Mouse (Mus musculus) midbrain, embryonic 13.5 days (tissue): ENCODE data around the gene Shc3. TPM values are rescaled to one million over a fixed set of nuclear protein-coding genes. Genes with fewer than 3 reads are reported as not detected.
A peak's percentile ranks its signal among the peaks of the same experiment; 100 is the strongest.

Experiments
- ATAC-seq: fragments of 200-750 bp; cut with Nextera tagmentation; 2 replicates; pipeline ENCODE4 v1.8.0; 2017; ENCODE audit warnings: mild to moderate bottlenecking, moderate TSS enrichment, moderate library complexity
- H3K27ac ChIP-seq: fragments of 300-500 bp; sonication (generic); 2 replicates; pipeline ENCODE4 v1.5.1; 2015; ENCODE audit warnings: inconsistent platforms, mild to moderate bottlenecking, moderate library complexity
- H3K27me3 ChIP-seq: fragments of 300-500 bp; sonication (generic); 2 replicates; pipeline ENCODE4 v1.6.1; 2015; ENCODE audit warnings: mild to moderate bottlenecking, inconsistent platforms
- H3K36me3 ChIP-seq: fragments of 300-500 bp; sonication (generic); 2 replicates; pipeline ENCODE4 v1.6.1; 2015; ENCODE audit warnings: mild to moderate bottlenecking, inconsistent platforms
- H3K4me1 ChIP-seq: fragments of 300-500 bp; sonication (generic); replicated peaks from 2 replicates; pipeline ENCODE4 v1.6.1; 2015; ENCODE audit warnings: inconsistent platforms
- H3K4me2 ChIP-seq: fragments of 300-500 bp; sonication (generic); replicated peaks from 2 replicates; pipeline ENCODE4 v1.6.1; 2015; ENCODE audit warnings: moderate library complexity, mild to moderate bottlenecking, inconsistent platforms
- H3K4me3 ChIP-seq: fragments of 300-500 bp; sonication (generic); replicated peaks from 2 replicates; pipeline ENCODE4 v1.5.1; 2015; ENCODE audit warnings: mild to moderate bottlenecking, inconsistent platforms
- H3K9ac ChIP-seq: fragments of 300-500 bp; sonication (generic); replicated peaks from 2 replicates; pipeline ENCODE4 v1.6.1; 2015; ENCODE audit warnings: mild to moderate bottlenecking, inconsistent platforms
- H3K9me3 ChIP-seq: fragments of 300-500 bp; sonication (generic); 2 replicates; pipeline ENCODE4 v1.6.1; 2016; ENCODE audit warnings: mild to moderate bottlenecking, inconsistent platforms
- WGBS: fragments of 180-500 bp; shearing (Covaris S2); methylation state at CpG from one replicate; pipeline ENCODE4 v1.1.7; 2015; 5-methylcytosine and 5-hydroxymethylcytosine counted together
- polyA plus RNA-seq: library from polyadenylated mRNA; unstranded; fragments of >200 nt; fragmentation: Nextera tagmentation; extraction: Ambion mirVana; gene quantifications from 2 replicates; pipeline ENCODE4 v1.2.1, GENCODE M21; 2015

Shc3 gene
- 3.2 and 4.1 TPM in 2 replicates for polyA plus RNA-seq

DNA sequence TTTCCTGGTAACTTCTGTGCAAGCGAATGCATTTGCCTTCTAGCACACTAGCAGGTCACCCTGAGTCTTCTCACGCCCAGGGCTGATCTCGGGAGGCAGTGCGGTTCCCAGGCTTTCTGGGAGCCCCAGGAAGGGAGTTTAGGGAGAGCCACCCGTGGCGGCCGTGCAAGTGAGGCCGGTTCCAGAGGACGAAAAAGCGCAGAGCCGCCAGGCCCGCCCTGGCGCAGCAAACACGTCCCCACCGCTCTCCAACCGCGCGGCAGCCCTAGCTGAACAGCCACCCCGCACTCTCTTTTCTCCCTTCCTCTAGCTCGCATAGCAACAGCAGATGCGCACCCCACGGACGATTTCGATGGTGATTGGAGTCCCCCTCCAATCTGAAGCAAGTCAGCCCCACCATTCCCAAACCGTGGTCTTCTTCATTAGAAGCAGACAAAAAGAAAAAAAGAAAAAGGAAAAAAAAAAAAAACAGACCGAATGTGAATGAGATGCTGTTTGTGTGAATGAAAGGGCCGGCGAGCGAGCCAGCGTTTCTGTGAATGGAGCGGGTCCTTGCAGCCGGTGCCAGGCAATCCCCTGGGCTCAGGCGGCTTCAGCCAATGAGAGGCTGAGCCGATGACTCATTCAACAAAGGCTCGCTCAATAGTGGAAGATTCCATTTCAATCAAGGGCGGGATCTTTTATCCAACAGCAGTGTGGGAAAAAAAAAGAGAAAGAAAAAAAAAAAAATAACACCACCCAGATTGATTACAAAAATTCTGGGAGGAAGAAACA lies at the start of gene Shc3:
Gene Shc3 (minus strand): TSS at position 509 of the 774 bp plus-strand sequence.
- Histone ChIP-seq H3K9ac (peak within 1 kb of the TSS; percentile 63), H3K9me3 (no peaks in the 10 kb centered on the region), H3K4me3 (peak within 1 kb of the TSS; percentile 59), H3K4me2 (peak within 1 kb of the TSS; percentile 94), H3K36me3 (no peaks in the 10 kb centered on the region), H3K27me3 (peaks cover 40% of the 10 kb centered on the region), H3K4me1 (peaks cover 61% of the 10 kb centered on the region), H3K27ac (peak within 1 kb of the TSS; percentile 83)
- peak; percentile 94 for ATAC-seq
- WGBS = under 1% methylated on average over 36 of the region's 36 CpGs

DNA sequence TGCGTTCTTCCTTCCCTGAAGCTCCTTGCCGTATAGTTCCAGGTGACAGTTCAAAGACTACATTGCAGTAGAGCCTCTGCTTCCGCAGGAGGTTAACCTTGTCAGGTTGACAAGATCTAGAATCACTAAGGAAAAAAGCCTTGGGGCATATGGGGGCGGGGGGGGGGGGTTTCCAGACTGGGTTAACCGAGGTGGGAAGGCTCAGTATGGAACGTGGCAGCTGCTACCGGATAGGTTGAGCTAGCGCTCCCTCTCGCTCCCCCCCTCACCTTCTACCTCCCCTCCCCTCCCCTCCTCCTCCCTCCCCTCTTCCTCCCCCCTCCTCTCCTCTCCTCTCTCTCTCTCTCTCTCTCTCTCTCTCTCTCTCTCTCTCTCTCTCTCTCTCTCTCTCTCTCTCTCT lies 49.4 kb upstream of the Shc3 start:
- H3K9me3 ChIP-seq = no peaks in the 10 kb centered on the region
- H3K4me2 ChIP-seq = no peak overlapping the region
- no peak overlapping the region for H3K27ac ChIP-seq
- H3K4me3 ChIP-seq = no peak overlapping the region
- ATAC-seq = peak; percentile 21; the same call in 1 of the 2 replicates
- 21% methylated on average over 9 of the region's 9 CpGs for WGBS
- H3K27me3 ChIP-seq = no peaks in the 10 kb centered on the region
- H3K36me3 ChIP-seq = no peaks in the 10 kb centered on the region
- peaks cover 15% of the 10 kb centered on the region for H3K4me1 ChIP-seq
- no peak overlapping the region for H3K9ac ChIP-seq

DNA sequence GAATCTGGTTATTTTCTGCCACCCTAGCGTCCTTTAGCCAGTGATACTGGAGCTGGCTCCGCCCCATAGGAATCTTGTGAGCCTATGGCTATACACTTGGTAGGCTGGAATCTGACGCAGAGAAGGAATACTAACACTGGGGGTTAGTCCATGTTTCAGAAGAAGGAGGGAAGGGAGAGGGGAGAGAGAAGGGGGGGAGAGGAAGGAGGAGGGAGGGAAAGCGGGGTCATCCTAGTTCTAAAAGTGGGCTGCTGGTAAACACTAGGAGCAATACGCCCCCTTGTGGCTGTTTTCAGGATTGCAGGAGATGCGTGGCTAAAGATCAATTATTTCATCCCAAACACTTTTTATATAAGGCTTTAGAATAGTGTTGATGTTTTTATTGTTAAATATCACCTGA lies 48.6 kb upstream of the Shc3 start:
- Histone ChIP-seq H3K27ac (no peak overlapping the region), H3K27me3 (no peaks in the 10 kb centered on the region), H3K9me3 (0 out of 2 replicates have a peak, but pooled peaks cover 3% of the 10 kb centered on the region), H3K4me2 (no peak overlapping the region), H3K36me3 (no peaks in the 10 kb centered on the region), H3K4me1 (peaks cover 15% of the 10 kb centered on the region), H3K4me3 (no peak overlapping the region), H3K9ac (no peak overlapping the region)
- 16% methylated on average over 6 of the region's 6 CpGs for WGBS
- peak; percentile 73 for ATAC-seq

DNA sequence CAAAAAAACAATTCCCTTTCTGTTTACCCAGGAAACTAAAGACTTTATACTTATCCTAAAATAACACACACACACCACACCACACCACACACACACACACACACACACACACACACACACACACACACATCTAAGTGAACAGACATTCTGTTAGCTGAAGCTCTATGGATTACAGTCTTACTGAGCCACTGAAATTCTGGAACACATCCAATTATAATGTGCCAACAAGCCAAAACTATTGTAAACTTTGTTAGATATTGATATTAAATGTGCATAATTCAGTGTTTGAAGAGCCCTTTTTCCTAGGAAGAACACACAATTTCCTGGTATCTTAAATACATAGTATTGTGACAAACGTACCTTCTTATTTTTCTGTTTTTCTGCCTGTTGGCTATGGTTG lies 48.1 kb upstream of the Shc3 start:
- Histone ChIP-seq H3K9ac (no peak overlapping the region), H3K27ac (no peak overlapping the region), H3K4me2 (no peak overlapping the region), H3K4me1 (peaks cover 15% of the 10 kb centered on the region), H3K9me3 (0 out of 2 replicates have a peak, but pooled peaks cover 3% of the 10 kb centered on the region), H3K4me3 (no peak overlapping the region), H3K36me3 (no peaks in the 10 kb centered on the region), H3K27me3 (no peaks in the 10 kb centered on the region)
- 53% methylated on average over 1 of the region's 1 CpGs for WGBS
- ATAC-seq = no peak

DNA sequence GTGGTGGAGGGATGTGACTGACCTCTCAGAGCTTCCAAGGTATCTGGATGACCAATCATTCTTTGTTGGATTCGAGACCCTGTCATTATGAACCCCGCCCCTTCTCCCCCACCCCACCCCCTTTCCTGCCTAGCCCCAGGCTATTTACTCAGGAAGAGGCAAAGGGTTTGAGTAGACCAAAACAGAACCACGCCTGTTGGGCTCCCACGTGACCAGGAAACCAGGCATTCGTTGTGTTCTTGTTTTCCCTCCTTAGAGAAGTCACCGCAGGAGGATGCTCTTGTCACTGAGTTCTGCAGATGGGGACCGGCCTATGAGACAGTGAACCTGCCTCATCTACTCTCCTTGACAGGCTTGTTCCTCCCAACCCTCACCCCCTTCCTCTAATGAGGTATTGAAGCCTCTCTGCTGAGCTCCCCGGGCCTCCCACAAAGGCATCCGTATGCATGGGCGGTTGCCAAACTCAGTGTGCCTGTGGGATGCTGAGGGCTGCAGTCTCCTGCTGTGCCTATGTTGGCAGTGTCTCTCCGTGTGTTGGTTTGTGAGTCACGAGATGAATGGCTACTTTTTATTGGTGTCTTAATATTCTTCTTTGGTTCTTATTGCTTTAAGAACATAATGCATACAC lies 47.3 kb upstream of the Shc3 start:
- no peak overlapping the region for H3K27ac ChIP-seq
- no peak overlapping the region for H3K4me2 ChIP-seq

DNA sequence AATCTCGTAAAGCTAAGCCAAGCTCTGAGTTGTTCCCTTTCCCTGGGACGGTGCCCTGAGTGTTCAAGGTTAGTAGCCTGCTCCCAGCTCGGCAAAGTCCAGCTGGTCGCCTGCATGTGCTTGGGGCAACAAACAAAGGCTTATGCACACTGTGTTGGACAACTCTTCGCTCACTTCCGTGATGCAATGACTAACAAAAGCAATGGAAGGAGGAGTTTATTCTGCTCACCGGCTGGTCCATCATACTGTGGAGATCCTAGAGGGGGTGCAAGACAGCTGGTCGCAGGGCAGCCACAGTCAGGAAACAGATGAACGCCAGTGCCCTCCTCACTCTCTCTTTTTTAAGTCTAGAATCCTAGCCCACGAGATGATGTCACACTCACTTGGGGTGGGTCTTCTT lies 46.6 kb upstream of the Shc3 start:
- Histone ChIP-seq H3K4me1 (peaks cover 15% of the 10 kb centered on the region), H3K36me3 (no peaks in the 10 kb centered on the region), H3K4me3 (no peak overlapping the region), H3K27me3 (no peaks in the 10 kb centered on the region), H3K9me3 (0 out of 2 replicates have a peak, but pooled peaks cover 3% of the 10 kb centered on the region), H3K27ac (no peak overlapping the region), H3K9ac (no peak overlapping the region), H3K4me2 (no peak overlapping the region)
- WGBS = 69% methylated on average over 10 of the region's 10 CpGs
- no peak for ATAC-seq

More for the DNA sequence above, 47.3 kb upstream of the Shc3 start:
- no peak overlapping the region for H3K4me3 ChIP-seq
- peaks cover 15% of the 10 kb centered on the region for H3K4me1 ChIP-seq
- 12% methylated on average over 12 of the region's 12 CpGs for WGBS
- H3K27me3 ChIP-seq = no peaks in the 10 kb centered on the region
- no peaks in the 10 kb centered on the region for H3K36me3 ChIP-seq
- peak; percentile 73 for ATAC-seq
- H3K9ac ChIP-seq = no peak overlapping the region
- H3K9me3 ChIP-seq = 0 out of 2 replicates have a peak, but pooled peaks cover 3% of the 10 kb centered on the region

DNA sequence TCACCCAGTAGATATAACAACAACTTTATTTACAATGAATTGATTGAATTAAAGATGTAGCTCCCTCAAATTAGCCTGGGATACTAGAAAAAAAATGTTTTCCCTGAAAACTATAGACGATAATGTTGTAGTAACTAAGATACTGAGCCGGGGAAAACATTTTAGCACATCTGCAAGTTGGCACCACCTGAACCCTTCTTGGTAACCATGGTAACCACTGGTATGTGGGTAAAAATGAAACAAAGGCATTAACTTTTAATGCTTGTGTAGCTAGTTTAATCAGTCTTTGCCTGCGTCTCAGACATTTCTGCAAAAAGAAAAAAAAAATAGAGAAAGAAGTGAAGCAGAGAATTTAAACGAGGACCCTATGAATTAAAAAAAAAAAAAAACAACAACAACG lies 42.3 kb upstream of the Shc3 start:
- Histone ChIP-seq H3K9me3 (0 out of 2 replicates have a peak, but pooled peaks cover 3% of the 10 kb centered on the region), H3K4me1 (peaks cover 6% of the 10 kb centered on the region), H3K4me3 (no peak overlapping the region), H3K27me3 (no peaks in the 10 kb centered on the region), H3K9ac (no peak overlapping the region), H3K36me3 (no peaks in the 10 kb centered on the region), H3K27ac (no peak overlapping the region), H3K4me2 (no peak overlapping the region)
- 36% methylated on average over 5 of the region's 5 CpGs for WGBS
- ATAC-seq = no peak

DNA sequence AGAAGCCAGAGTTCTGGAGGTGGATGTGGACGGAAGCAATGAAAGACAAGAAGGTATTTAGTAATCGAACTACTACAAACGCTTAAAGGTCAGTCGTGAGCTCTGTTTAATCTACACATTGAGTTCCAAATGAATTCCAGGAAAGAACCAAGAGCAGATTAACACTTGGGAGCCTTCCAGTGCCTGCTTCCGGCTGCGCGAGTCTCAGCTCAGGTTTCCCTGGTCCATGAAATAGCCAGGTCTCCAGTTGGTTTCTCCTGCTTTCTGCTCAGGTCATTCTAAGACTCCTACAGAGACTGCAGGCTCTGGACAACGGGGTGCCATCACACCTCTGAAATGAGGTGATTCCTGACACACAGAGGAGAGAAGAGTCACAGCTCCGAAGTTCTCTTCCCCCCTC lies 41.8 kb upstream of the Shc3 start:
- Histone ChIP-seq H3K27me3 (no peaks in the 10 kb centered on the region), H3K9ac (no peak overlapping the region), H3K4me3 (no peak overlapping the region), H3K9me3 (0 out of 2 replicates have a peak, but pooled peaks cover 3% of the 10 kb centered on the region), H3K36me3 (no peaks in the 10 kb centered on the region), H3K4me1 (peaks cover 4% of the 10 kb centered on the region; the same call in 1 of the 2 replicates), H3K27ac (no peak overlapping the region), H3K4me2 (no peak overlapping the region)
- no peak for ATAC-seq
- WGBS = 20% methylated on average over 9 of the region's 9 CpGs

DNA sequence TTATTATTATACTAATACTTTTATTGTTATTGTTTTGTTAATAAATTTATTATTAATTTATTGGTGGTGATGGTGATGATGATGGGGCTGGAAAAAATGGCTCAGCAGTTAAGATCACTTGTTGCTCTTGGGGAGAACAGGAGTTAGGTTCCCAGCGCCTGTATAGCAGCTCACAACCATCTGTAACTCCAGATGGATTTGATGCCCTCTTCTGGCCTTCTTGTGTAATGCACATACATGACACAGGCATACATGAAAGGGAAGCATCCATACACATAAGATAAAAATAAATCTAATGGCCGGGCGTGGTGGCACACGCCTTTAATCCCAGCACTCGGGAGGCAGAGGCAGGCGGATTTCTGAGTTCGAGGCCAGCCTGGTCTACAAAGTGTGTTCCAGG lies 40.0 kb upstream of the Shc3 start:
- no peaks in the 10 kb centered on the region; the same call in 1 of the 2 replicates for H3K4me1 ChIP-seq
- H3K27ac ChIP-seq = no peak overlapping the region
- no peaks in the 10 kb centered on the region for H3K27me3 ChIP-seq
- H3K4me2 ChIP-seq = no peak overlapping the region
- H3K36me3 ChIP-seq = no peaks in the 10 kb centered on the region
- 98% methylated on average over 7 of the region's 7 CpGs for WGBS
- H3K9me3 ChIP-seq = 0 out of 2 replicates have a peak, but pooled peaks cover 3% of the 10 kb centered on the region
- H3K4me3 ChIP-seq = no peak overlapping the region
- ATAC-seq = no peak
- H3K9ac ChIP-seq = no peak overlapping the region

DNA sequence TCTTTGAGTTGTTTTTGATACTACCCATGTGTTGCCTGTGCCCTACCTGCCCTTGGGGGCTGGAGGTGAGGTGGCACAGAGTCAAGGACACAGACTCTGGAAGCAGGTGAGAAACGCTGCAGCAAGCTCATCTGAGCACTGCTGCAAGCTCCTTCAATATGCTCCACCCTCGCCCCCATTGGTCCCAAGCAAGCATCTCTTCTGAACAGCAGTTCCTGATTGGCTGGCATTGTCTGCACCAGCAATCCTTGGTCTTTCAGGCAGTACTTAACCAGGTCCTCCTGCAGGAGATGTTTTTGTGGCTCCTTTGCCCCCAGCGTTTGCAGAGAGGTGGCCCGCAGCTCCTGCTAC lies 34.6 kb upstream of the Shc3 start:
- peak overlapping the region; percentile 61 for H3K27ac ChIP-seq
- peak overlapping the region; percentile 51 for H3K4me2 ChIP-seq
- 29% methylated on average over 4 of the region's 4 CpGs for WGBS
- peak; percentile 60 for ATAC-seq
- H3K27me3 ChIP-seq = no peaks in the 10 kb centered on the region
- H3K9ac ChIP-seq = 0 out of 2 replicates have a peak overlapping the region, but pooled peaks have one; percentile 11
- peaks cover 16% of the 10 kb centered on the region for H3K4me1 ChIP-seq
- H3K9me3 ChIP-seq = no peaks in the 10 kb centered on the region
- no peaks in the 10 kb centered on the region for H3K36me3 ChIP-seq
- no peak overlapping the region for H3K4me3 ChIP-seq

DNA sequence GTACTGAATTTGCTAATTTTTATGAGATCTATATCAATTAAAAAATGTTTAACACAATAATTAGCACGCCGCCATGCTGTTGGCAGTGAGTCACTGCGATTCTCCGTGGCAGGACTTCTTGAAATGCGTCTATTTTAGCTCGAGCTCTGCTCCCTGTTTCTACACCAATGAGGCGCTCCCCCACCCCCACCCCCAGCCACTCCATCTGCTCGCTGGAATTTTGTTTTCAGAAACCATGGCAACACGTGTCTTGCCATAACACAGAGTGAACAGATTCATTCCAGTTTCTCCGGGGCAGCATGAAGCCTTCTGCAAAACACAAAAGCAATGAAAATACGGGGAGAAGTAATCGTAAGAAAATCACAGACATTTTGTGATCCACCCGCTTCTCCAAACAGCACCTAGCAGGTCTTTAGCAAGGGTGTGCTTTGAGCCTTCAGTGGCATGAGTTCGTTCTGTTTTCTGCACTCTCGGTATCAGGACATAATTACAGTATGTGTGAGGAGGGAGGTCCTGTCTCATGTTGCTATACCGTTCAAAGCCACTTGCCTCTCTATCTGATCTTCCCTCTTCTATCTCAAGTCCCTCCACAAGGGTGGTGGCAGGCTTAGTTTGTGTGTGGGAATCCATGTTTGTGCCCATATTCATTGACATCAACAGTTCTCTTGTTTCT lies 34.1 kb upstream of the Shc3 start:
- 19% methylated on average over 16 of the region's 16 CpGs for WGBS
- Histone ChIP-seq H3K9me3 (no peaks in the 10 kb centered on the region), H3K4me2 (peak overlapping the region; percentile 51), H3K4me3 (peak overlapping the region; percentile 22), H3K36me3 (no peaks in the 10 kb centered on the region), H3K4me1 (peaks cover 16% of the 10 kb centered on the region), H3K9ac (0 out of 2 replicates have a peak overlapping the region, but pooled peaks have one; percentile 11), H3K27me3 (no peaks in the 10 kb centered on the region), H3K27ac (peak overlapping the region; percentile 61)
- peak; percentile 69 for ATAC-seq

DNA sequence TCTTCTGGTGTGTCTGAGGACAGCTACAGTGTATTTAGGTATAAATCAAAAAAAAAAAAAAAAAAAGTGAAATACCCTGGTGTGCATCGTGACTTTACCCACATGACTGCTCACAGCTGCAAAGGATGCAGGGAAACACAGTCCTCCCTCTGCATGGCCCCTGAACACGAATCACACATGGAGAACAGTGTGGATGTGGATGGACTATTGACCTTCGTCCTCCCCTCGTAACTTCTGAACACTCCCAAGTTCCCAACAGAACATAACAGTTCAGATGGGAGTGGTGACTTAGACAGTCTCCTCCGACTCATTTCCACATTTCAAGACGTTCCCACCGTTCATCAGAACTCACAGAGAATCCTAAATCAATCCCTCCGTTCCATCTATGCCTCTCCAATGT lies 33.5 kb upstream of the Shc3 start:
- no peak overlapping the region for H3K9ac ChIP-seq
- peak overlapping the region; percentile 35; the same call in 1 of the 2 replicates for H3K27ac ChIP-seq
- peak overlapping the region; percentile 51 for H3K4me2 ChIP-seq
- peak; percentile 46 for ATAC-seq
- no peaks in the 10 kb centered on the region for H3K27me3 ChIP-seq
- H3K4me3 ChIP-seq = no peak overlapping the region
- H3K9me3 ChIP-seq = no peaks in the 10 kb centered on the region
- no peaks in the 10 kb centered on the region for H3K36me3 ChIP-seq
- WGBS = 67% methylated on average over 8 of the region's 8 CpGs
- H3K4me1 ChIP-seq = peaks cover 16% of the 10 kb centered on the region
